Mouse (Mus musculus): ENCODE measurements at regions not wholly inside any gene's neighbourhood (a gene's known extent, or its start where the extent isn't known, plus 50 kb on each side); places are given as distances from the start of the nearest gene placed in this dataset.

DNA sequence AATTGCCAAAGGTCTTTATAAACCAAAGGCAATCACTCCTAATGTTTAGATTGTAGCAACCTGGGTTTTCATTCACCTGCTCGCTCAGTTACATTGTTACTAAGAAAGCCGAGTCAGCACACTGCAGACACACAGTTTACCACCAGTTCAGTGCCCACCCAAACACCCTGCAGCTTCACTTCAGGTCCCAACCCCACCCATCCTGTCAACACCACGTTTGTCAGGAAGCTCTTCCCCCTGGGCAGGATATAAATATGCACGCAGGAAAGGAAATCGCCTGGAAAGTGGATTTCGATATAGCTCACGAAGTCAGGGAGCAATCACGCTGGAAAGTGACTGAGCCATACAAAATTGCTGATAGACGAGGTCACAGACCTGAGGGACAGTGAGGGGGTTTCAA is 70.1 kb upstream of the Osbpl8 start:
- Histone ChIP-seq H3K4me1 (ENCODE audit: insufficient read depth) (peaks cover 1% of the 10 kb centered on the region), H3K4me2 (ENCODE audit: low read depth) (no peak overlapping the region), H3K4me3 (ENCODE audit: low read depth, low read length) (no peak overlapping the region), H3K27me3 (ENCODE audit: insufficient read depth, low read length) (no peaks in the 10 kb centered on the region), H3K27ac (ENCODE audit: low read depth, low read length) (no peak overlapping the region), H3K9me3 (ENCODE audit: low read length) (no peaks in the 10 kb centered on the region), H3K36me3 (ENCODE audit: insufficient read depth) (no peaks in the 10 kb centered on the region), H3K9ac (no peak overlapping the region)
- ATAC-seq (no peak), DNase-seq (no peak)
- 62% methylated on average over 9 of the region's 9 CpGs for WGBS
- TF ChIP-seq CTCF (IDR thresholded peaks at IDR 0.05; ENCODE audit: low read depth): no peak

DNA sequence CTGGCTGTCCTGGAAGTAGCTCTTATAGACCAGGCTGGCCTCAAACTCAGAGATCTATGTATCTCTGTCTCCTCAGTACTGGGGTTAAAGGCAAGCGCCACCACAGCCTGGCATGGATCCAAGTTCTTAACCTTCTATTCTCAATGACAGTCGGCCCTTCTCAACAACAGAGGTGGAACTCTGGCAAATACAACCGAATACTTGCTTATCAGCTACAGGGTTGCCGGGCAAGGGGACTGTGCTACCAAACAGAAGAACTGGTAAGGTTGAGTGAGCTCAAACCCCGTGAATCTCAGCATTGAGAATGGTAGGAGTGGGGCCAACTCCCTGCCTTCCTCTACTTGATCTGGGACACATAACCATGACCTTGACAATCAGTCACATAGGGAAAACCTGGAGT is 75.2 kb upstream of the Osbpl8 start:
- Histone ChIP-seq H3K4me3 (ENCODE audit: low read depth, low read length) (no peak overlapping the region), H3K9me3 (ENCODE audit: low read length) (no peaks in the 10 kb centered on the region), H3K4me1 (ENCODE audit: insufficient read depth) (no peaks in the 10 kb centered on the region), H3K27me3 (ENCODE audit: insufficient read depth, low read length) (no peaks in the 10 kb centered on the region), H3K4me2 (ENCODE audit: low read depth) (no peak overlapping the region), H3K36me3 (ENCODE audit: insufficient read depth) (no peaks in the 10 kb centered on the region), H3K9ac (no peak overlapping the region), H3K27ac (ENCODE audit: low read depth, low read length) (no peak overlapping the region)
- ATAC-seq (no peak), DNase-seq (no peak)
- WGBS: 50% methylated on average over 5 of the region's 5 CpGs
- no peak for TF ChIP-seq CTCF (IDR thresholded peaks at IDR 0.05; ENCODE audit: low read depth)

DNA sequence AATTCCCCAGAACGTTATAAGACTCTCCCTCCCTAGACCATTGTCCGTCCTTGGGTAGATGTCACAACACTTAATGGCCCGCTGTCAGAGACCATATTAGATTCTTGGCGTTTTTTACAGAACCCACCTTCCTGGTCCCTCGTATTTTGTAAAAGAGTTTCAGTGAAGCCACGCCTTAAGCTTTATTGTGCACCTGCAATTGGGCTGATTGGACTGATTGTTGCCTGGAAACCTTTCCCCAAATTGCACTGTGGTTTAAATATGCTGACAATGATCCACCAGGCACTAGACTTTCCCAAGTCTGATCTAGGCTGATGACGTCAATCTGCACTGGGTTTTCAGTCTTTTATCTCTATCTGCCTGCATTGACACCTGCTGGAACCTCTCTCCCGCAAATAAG is 75.6 kb upstream of the Zdhhc17 start:
- WGBS: 80% methylated on average over 8 of the region's 8 CpGs
- Histone ChIP-seq H3K4me3 (ENCODE audit: low read depth, low read length) (no peak overlapping the region), H3K27me3 (ENCODE audit: insufficient read depth, low read length) (no peaks in the 10 kb centered on the region), H3K4me2 (ENCODE audit: low read depth) (no peak overlapping the region), H3K27ac (ENCODE audit: low read depth, low read length) (no peak overlapping the region), H3K9me3 (ENCODE audit: low read length) (no peaks in the 10 kb centered on the region), H3K4me1 (ENCODE audit: insufficient read depth) (no peaks in the 10 kb centered on the region), H3K9ac (no peak overlapping the region), H3K36me3 (ENCODE audit: insufficient read depth) (no peaks in the 10 kb centered on the region)
- no peak for TF ChIP-seq CTCF (IDR thresholded peaks at IDR 0.05; ENCODE audit: low read depth)
- DNase-seq (no peak), ATAC-seq (no peak)

GRCm38 (mm10) chr10:111084267-111084780 is 74.4 kb upstream of the Zdhhc17 start:
- no peak for ATAC-seq

DNA sequence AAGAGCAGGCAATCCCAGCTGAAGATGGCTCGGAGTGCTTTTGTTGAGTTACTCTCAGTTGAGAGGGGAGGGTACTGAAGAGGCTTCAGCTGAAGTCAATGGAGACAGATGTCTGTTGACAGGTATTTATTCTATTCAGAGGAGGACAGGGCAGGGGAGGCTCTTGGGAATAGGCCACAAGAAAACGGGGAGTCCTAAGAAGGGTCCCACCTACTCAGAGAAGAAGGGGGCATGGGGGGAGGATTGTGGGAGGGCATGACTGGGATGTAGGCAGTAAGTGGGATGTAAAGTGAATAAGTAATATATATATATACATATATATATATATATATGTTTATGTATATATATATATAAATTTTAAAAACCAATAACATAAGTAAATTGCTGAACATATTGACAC is 73.9 kb upstream of the Zdhhc17 start:
- no peak overlapping the region for H3K27ac ChIP-seq (ENCODE audit: low read depth, low read length)
- no peaks in the 10 kb centered on the region for H3K36me3 ChIP-seq (ENCODE audit: insufficient read depth)
- H3K27me3 ChIP-seq (ENCODE audit: insufficient read depth, low read length): no peaks in the 10 kb centered on the region
- TF ChIP-seq CTCF (IDR thresholded peaks at IDR 0.05; ENCODE audit: low read depth): no peak
- H3K9ac ChIP-seq: no peak overlapping the region
- H3K4me3 ChIP-seq (ENCODE audit: low read depth, low read length): no peak overlapping the region
- WGBS: 61% methylated on average over 2 of the region's 2 CpGs
- ATAC-seq: no peak
- H3K9me3 ChIP-seq (ENCODE audit: low read length): no peaks in the 10 kb centered on the region
- no peaks in the 10 kb centered on the region for H3K4me1 ChIP-seq (ENCODE audit: insufficient read depth)
- H3K4me2 ChIP-seq (ENCODE audit: low read depth): no peak overlapping the region
- no peak for DNase-seq

More at GRCm38 (mm10) chr10:111084267-111084780, 74.4 kb upstream of the Zdhhc17 start:
- Histone ChIP-seq H3K4me3 (ENCODE audit: low read depth, low read length) (no peak overlapping the region), H3K36me3 (ENCODE audit: insufficient read depth) (no peaks in the 10 kb centered on the region), H3K27ac (ENCODE audit: low read depth, low read length) (no peak overlapping the region), H3K9me3 (ENCODE audit: low read length) (no peaks in the 10 kb centered on the region), H3K4me1 (ENCODE audit: insufficient read depth) (no peaks in the 10 kb centered on the region), H3K9ac (no peak overlapping the region), H3K4me2 (ENCODE audit: low read depth) (no peak overlapping the region), H3K27me3 (ENCODE audit: insufficient read depth, low read length) (no peaks in the 10 kb centered on the region)
- 65% methylated on average over 4 of the region's 4 CpGs for WGBS
- no peak for DNase-seq
- no peak for TF ChIP-seq CTCF (IDR thresholded peaks at IDR 0.05; ENCODE audit: low read depth)

GRCm38 (mm10) chr10:111083338-111083737 is 73.4 kb upstream of the Zdhhc17 start:
- no peak overlapping the region for H3K4me3 ChIP-seq (ENCODE audit: low read depth, low read length)
- no peaks in the 10 kb centered on the region for H3K9me3 ChIP-seq (ENCODE audit: low read length)
- no peak for DNase-seq
- H3K9ac ChIP-seq: no peak overlapping the region
- no peaks in the 10 kb centered on the region for H3K36me3 ChIP-seq (ENCODE audit: insufficient read depth)
- TF ChIP-seq CTCF (IDR thresholded peaks at IDR 0.05; ENCODE audit: low read depth): peak; percentile 39
- H3K27me3 ChIP-seq (ENCODE audit: insufficient read depth, low read length): no peaks in the 10 kb centered on the region
- ATAC-seq: no peak; the same call in 1 of the 2 replicates
- no peak overlapping the region for H3K4me2 ChIP-seq (ENCODE audit: low read depth)
- no peaks in the 10 kb centered on the region for H3K4me1 ChIP-seq (ENCODE audit: insufficient read depth)
- no peak overlapping the region for H3K27ac ChIP-seq (ENCODE audit: low read depth, low read length)
- 14% methylated on average over 4 of the region's 4 CpGs for WGBS

DNA sequence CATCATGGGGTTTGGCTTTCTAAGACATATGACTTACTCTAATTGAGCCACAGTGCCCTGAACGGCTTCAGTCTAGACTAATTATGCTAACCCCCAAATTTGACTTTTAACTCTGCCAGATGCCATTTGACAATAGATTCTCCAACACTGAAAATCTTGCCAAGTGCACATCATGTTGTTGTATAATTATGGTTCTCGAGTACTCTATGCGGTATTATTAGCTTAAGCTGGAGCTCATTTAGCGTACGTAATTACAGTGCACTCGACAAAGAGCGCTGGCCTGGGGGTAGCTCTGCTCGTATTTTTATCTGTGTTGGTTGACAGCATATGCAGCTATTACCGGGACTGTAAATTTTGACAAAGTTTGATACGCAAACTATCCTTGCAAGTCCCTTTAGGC is 70.4 kb upstream of the Zdhhc17 start:
- ATAC-seq (peak; percentile 96), DNase-seq (peak; percentile 55)
- H3K4me1 ChIP-seq (ENCODE audit: insufficient read depth): no peaks in the 10 kb centered on the region
- TF ChIP-seq CTCF (IDR thresholded peaks at IDR 0.05; ENCODE audit: low read depth): no peak
- H3K9me3 ChIP-seq (ENCODE audit: low read length): no peaks in the 10 kb centered on the region
- WGBS: 31% methylated on average over 10 of the region's 10 CpGs
- H3K27me3 ChIP-seq (ENCODE audit: insufficient read depth, low read length): no peaks in the 10 kb centered on the region
- no peaks in the 10 kb centered on the region for H3K36me3 ChIP-seq (ENCODE audit: insufficient read depth)
- H3K9ac ChIP-seq: no peak overlapping the region
- H3K4me3 ChIP-seq (ENCODE audit: low read depth, low read length): no peak overlapping the region
- H3K27ac ChIP-seq (ENCODE audit: low read depth, low read length): no peak overlapping the region
- H3K4me2 ChIP-seq (ENCODE audit: low read depth): no peak overlapping the region

- H3K4me3 ChIP-seq (ENCODE audit: low read depth, low read length): no peak overlapping the region
- H3K9me3 ChIP-seq (ENCODE audit: low read length): no peaks in the 10 kb centered on the region
- DNase-seq: no peak
- no peak for TF ChIP-seq CTCF (IDR thresholded peaks at IDR 0.05; ENCODE audit: low read depth)
- no peak overlapping the region for H3K9ac ChIP-seq
- no peak overlapping the region for H3K27ac ChIP-seq (ENCODE audit: low read depth, low read length)
- no peaks in the 10 kb centered on the region for H3K27me3 ChIP-seq (ENCODE audit: insufficient read depth, low read length)
- H3K4me1 ChIP-seq (ENCODE audit: insufficient read depth): no peaks in the 10 kb centered on the region
- WGBS: 81% methylated on average over 6 of the region's 6 CpGs
- no peaks in the 10 kb centered on the region for H3K36me3 ChIP-seq (ENCODE audit: insufficient read depth)
- no peak overlapping the region for H3K4me2 ChIP-seq (ENCODE audit: low read depth)
- no peak for ATAC-seq
These were observed 69.1 kb upstream of the Zdhhc17 start for GRCm38 (mm10) chr10:111079051-111079450.

Measured in forebrain, postnatal 0 days (tissue).